Mouse (Mus musculus) stomach, embryonic 14.5 days (tissue): ENCODE results near the gene Lpar3. TPM values are rescaled to one million over a fixed set of nuclear protein-coding genes. Genes with fewer than 3 reads are reported as not detected.

Experiments used
- ATAC-seq: fragments of 200-750 bp; cut with Nextera tagmentation; 2 replicates; pipeline ENCODE4 v1.8.0; 2017; ENCODE audit warnings: low read depth, moderate TSS enrichment; ENCODE audit not compliant: insufficient number of reproducible peaks, insufficient read depth, low FRiP score
- H3K27ac ChIP-seq: fragments of 300-500 bp; sonication (generic); 2 replicates; pipeline ENCODE4 v1.5.1; 2014; ENCODE audit warnings: mild to moderate bottlenecking, low read length, moderate library complexity, mixed read lengths
- H3K27me3 ChIP-seq: fragments of 300-500 bp; sonication (generic); 2 replicates; pipeline ENCODE4 v1.6.1; 2014; ENCODE audit warnings: low read length, control low read depth, mixed read lengths; ENCODE audit not compliant: control insufficient read depth, insufficient read depth
- H3K36me3 ChIP-seq: fragments of 300-500 bp; sonication (generic); 2 replicates; pipeline ENCODE4 v1.6.1; 2014; ENCODE audit warnings: mild to moderate bottlenecking, control low read depth, low read length, moderate library complexity, mixed read lengths; ENCODE audit not compliant: control insufficient read depth, insufficient read depth
- H3K4me1 ChIP-seq: fragments of 300-500 bp; sonication (generic); 2 replicates; pipeline ENCODE4 v1.6.1; 2014; ENCODE audit warnings: low read length, control low read depth, mixed read lengths; ENCODE audit not compliant: control insufficient read depth, insufficient read depth
- H3K4me2 ChIP-seq: fragments of 300-500 bp; sonication (generic); replicated peaks from 2 replicates; pipeline ENCODE4 v1.6.1; 2014; ENCODE audit warnings: low read depth, low read length, control low read depth
- H3K4me3 ChIP-seq: fragments of 300-500 bp; sonication (generic); 2 replicates; pipeline ENCODE4 v1.5.1; 2014; ENCODE audit warnings: low read depth, low read length, control low read depth
- H3K9ac ChIP-seq: fragments of 300-500 bp; sonication (generic); replicated peaks from 2 replicates; pipeline ENCODE4 v1.6.1; 2014; ENCODE audit warnings: low read depth, mild to moderate bottlenecking, control low read depth, low read length, moderate library complexity, mixed read lengths
- H3K9me3 ChIP-seq: fragments of 300-500 bp; sonication (generic); 2 replicates; pipeline ENCODE4 v1.6.1; 2016; ENCODE audit warnings: low read depth, low read length, control low read depth; ENCODE audit not compliant: control insufficient read depth
- WGBS: fragments of 180-500 bp; shearing (Covaris S2); extraction: QIAGEN DNeasy Blood & Tissue Kit; methylation state at CpG from one replicate; pipeline ENCODE4 v1.1.7; 2014; 5-methylcytosine and 5-hydroxymethylcytosine counted together
- polyA plus RNA-seq: library from polyadenylated mRNA; unstranded; fragments of >200 nt; fragmentation: Nextera tagmentation; extraction: Ambion mirVana; gene quantifications from 2 replicates; pipeline ENCODE4 v1.2.1, GENCODE M21; 2014

The Lpar3 gene
- 0.78 and 1.2 TPM in 2 replicates for polyA plus RNA-seq

DNA sequence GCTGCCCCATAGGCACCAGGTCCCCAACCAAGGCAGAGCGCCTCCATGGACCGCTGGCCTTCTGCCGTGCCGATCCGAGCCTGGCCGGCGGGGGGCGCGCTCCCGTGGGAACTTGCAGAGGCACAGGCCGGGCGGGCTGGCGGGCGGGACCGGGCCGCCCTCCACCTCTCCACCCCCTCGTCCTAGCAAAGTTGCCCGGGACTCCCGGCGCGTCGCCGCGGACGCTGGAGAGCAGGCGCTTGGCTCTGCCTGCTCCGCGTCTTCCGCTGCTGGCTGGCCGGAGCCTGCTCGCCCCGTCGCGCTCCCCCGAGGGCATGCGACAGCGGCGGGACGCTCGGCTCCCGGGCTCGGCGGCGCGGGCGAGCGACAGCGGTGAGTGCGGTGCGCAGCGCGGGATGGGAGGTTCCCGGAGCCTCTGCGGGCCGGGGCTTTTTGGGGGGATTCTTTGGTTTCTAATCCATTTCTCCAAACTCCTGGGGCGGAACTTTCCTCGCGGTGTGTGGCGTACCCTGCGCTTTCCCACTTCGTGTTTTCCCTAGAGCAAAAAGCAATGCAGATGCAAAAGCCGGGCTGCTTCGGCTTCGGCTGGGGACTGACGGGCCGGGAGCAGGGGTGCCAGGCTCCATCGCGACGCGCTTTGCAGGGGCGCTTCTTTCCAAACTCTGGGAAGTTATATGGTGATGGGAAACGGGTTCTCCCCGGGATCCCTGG lies at the start of gene Lpar3:
Gene Lpar3, plus strand, starts transcription at position 188 of the 711 bp plus-strand sequence.
- peak; percentile 81 for ATAC-seq
- Histone ChIP-seq H3K4me1 (no peaks in the 10 kb centered on the region), H3K27me3 (no peaks in the 10 kb centered on the region), H3K4me3 (peak within 1 kb of the TSS; percentile 45), H3K4me2 (peak within 1 kb of the TSS; percentile 78), H3K9ac (no peak within 1 kb of the TSS; the same call in 1 of the 2 replicates), H3K36me3 (no peaks in the 10 kb centered on the region), H3K9me3 (no peaks in the 10 kb centered on the region), H3K27ac (no peak within 1 kb of the TSS)
- WGBS, result under 1% methylated on average over 71 of the region's 73 CpGs

DNA sequence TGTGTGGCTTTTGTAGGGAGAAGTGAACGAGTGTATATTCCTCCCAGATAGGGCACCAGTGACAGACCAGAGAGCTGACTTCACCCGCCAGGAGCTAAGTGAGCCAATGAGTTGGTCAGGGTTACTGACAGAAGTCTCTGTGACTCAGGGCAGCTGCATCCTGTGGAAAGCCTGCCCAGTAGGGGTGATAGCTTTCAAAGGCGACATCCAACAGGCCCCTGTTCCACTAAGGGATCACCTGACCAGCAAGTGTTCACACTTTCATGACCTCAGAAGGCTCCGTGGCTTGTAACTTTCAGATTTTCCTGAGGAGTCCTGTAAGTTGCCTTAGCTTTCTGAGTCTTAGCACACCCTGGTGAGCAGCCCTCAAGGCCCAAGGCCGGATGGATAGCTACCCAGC lies 47.7 kb upstream of the Lpar3 start:
- Histone ChIP-seq H3K9me3 (0 out of 2 replicates have a peak, but pooled peaks cover 3% of the 10 kb centered on the region), H3K4me3 (no peak overlapping the region), H3K9ac (no peak overlapping the region), H3K27me3 (no peaks in the 10 kb centered on the region), H3K36me3 (no peaks in the 10 kb centered on the region), H3K4me1 (no peaks in the 10 kb centered on the region), H3K4me2 (no peak overlapping the region), H3K27ac (no peak overlapping the region)
- ATAC-seq, result no peak
- 74% methylated on average over 5 of the region's 5 CpGs for whole genome bisulfite sequencing

DNA sequence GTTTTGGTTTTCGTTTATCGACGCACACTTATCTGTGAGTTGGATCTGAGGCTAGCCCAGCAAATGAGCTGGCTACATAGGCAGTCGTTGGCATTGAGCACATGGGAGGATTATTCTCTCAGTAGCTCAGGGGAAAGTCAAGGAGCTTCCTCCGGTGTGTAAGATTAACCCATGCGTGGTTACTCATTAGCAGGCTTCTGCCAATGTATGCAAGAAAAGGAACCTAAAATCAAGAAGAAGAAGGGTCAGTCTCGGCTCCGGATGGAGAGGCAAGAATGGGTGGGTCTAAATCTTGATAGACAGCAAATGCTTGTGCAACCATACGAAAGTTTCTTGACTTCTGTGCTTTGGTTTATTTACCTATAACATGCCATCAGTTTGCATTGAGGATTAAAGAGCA lies 46.5 kb upstream of the Lpar3 start:
- H3K27ac ChIP-seq, result no peak overlapping the region
- 0 out of 2 replicates have a peak, but pooled peaks cover 3% of the 10 kb centered on the region for H3K9me3 ChIP-seq
- no peak overlapping the region for H3K9ac ChIP-seq
- H3K4me3 ChIP-seq, result no peak overlapping the region
- ATAC-seq, result no peak
- 0 out of 2 replicates have a peak, but pooled peaks cover 3% of the 10 kb centered on the region for H3K4me1 ChIP-seq
- 82% methylated on average over 9 of the region's 9 CpGs for WGBS
- H3K36me3 ChIP-seq, result no peaks in the 10 kb centered on the region
- H3K27me3 ChIP-seq, result no peaks in the 10 kb centered on the region
- no peak overlapping the region for H3K4me2 ChIP-seq

DNA sequence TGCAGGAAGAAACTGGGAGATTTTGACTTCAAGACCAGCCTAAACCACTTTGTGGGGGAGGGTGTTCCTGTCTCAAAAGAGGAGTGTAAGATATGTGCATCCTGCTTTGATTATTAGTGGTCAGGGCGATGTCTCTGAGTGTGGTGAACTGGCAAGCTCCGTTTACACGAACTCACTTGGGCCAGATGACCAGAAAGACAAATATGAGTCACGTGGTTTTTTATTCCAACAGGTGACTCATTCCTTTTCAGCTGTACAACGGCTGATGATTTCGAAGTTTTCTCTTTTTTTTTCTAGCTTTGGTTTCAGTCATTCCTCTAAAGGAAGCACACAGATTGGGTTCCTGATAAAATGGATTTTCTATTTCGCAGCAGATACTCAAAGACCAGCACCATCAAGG lies 43.5 kb upstream of the Lpar3 start:
- Histone ChIP-seq H3K4me3 (no peak overlapping the region), H3K27ac (no peak overlapping the region), H3K27me3 (no peaks in the 10 kb centered on the region), H3K9me3 (no peaks in the 10 kb centered on the region), H3K4me1 (0 out of 2 replicates have a peak, but pooled peaks cover 7% of the 10 kb centered on the region), H3K36me3 (no peaks in the 10 kb centered on the region), H3K9ac (no peak overlapping the region), H3K4me2 (peak overlapping the region; percentile 48)
- ATAC-seq, result no peak
- 64% methylated on average over 7 of the region's 7 CpGs for WGBS

DNA sequence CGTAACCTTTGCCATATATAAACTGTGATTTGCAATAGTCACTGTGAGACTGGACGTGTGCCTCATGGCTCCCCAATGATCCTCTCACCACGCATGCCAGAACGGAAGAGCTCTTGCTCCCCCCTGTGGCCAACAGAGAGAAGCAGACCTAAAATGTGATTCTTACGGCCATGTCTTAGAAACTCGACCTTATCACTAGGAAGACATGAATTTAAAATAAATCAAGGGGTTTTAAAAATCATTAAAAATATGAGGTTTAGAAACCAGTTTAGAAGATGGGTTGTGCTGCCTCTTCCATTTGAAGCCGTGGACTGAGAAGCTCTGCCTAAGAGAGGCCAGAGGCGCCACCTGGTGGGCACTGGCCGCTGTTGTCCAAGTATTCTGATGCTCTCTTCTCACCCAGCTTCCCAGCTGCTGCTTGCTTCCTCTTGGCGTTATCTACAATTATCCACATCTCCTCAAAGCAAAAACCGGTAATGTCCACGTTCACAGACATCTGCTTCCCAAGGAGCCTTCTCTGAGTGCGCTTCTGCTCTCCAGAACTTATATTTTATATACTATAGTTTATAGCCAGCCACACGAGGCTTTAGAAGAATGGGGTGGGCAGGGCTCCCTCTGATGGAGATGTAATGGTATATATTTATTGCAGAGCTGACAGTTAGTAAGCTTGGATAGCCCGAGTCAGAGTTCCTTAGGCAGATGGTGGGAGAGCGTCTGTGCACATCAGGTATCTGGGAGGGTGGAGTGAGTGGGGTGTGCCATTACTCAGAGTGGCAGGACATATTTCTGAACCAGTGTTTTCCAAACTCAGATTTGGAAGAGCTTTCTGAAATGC lies 42.8 kb upstream of the Lpar3 start:
- Histone ChIP-seq H3K9me3 (no peaks in the 10 kb centered on the region), H3K9ac (no peak overlapping the region), H3K4me1 (0 out of 2 replicates have a peak, but pooled peaks cover 7% of the 10 kb centered on the region), H3K27ac (no peak overlapping the region), H3K4me2 (peak overlapping the region; percentile 48), H3K4me3 (peak overlapping the region; percentile 10), H3K27me3 (no peaks in the 10 kb centered on the region), H3K36me3 (no peaks in the 10 kb centered on the region)
- WGBS, result 3% methylated on average over 16 of the region's 16 CpGs
- peak; percentile 62; the same call in 1 of the 2 replicates for ATAC-seq

DNA sequence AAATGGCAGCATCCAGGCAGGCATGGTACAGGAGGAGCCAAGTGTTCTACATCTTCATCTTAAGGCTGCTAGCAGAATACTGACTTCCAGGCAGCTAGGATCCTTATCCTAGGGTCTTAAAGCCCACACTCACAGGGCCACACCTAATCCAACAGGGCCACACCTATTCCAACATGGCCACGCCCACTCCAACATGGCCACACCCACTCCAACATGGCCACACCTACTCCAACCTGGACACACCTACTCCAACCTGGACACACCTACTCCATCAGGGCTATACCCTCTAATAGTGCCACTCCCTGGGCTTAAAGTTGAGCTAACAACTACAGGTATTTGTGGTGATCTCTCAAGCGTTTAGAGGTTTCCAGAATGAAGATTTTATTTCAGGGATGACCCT lies 40.4 kb upstream of the Lpar3 start:
- Histone ChIP-seq H3K9me3 (no peaks in the 10 kb centered on the region), H3K4me2 (no peak overlapping the region), H3K4me3 (no peak overlapping the region), H3K4me1 (0 out of 2 replicates have a peak, but pooled peaks cover 7% of the 10 kb centered on the region), H3K9ac (no peak overlapping the region), H3K27me3 (no peaks in the 10 kb centered on the region), H3K27ac (no peak overlapping the region), H3K36me3 (no peaks in the 10 kb centered on the region)
- 43% methylated on average over 2 of the region's 2 CpGs for WGBS
- ATAC-seq, result no peak

DNA sequence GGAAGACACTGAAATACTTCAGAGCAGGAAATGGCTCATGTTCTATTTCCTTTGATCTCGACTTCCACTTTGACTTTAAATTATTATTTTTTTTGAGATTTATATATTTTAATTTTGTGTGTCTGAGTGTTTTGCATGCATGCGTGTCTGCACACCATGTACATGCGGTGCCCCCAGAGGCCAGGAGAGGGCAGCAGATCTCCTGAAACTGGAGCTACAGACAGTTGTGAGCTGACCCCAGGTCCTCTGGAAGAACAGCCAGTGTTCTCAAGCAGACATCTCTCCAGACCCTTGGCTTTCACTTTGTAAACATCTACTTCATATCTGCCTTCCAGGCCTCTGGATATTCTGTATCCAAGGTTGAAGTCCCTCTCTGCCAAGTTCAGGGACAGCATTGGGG lies 39.8 kb upstream of the Lpar3 start:
- no peak overlapping the region for H3K27ac ChIP-seq
- H3K4me2 ChIP-seq, result no peak overlapping the region
- no peak for ATAC-seq
- no peaks in the 10 kb centered on the region for H3K36me3 ChIP-seq
- H3K9me3 ChIP-seq, result no peaks in the 10 kb centered on the region
- H3K27me3 ChIP-seq, result no peaks in the 10 kb centered on the region
- 37% methylated on average over 3 of the region's 3 CpGs for WGBS
- no peak overlapping the region for H3K4me3 ChIP-seq
- 0 out of 2 replicates have a peak, but pooled peaks cover 7% of the 10 kb centered on the region for H3K4me1 ChIP-seq
- H3K9ac ChIP-seq, result no peak overlapping the region

DNA sequence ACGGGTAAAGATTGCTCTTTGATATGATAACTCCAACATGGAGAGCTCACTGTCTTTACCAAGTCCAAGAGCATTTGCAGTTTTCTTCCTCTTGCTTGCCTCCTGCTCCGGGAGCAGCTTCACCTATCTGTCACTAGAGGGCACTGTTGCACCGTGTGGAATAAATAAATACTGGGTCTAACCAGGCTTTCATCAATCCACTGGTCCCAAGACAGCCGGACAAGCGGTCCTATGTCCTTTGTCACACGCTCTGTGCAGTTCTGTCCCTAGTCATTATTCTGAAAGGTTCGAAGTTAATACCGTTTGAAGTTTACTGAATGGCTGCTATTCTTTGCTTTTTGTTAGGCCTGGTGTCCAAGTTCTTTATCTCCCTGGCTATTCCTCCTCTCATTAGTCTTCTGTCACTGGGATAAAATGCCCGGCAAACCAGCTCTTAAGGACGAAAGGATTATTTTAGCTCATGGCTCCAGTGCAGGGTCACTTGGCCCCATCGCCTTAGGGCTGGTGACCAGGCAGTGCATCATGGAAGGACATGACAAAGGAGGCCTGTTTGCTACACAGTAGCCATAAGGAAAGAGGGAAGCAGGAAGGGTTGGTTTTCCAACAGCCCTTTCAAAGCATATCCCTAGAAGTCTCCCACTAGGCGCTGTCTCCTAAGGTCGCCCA lies 35.6 kb upstream of the Lpar3 start:
- peak; percentile 66; the same call in 1 of the 2 replicates for ATAC-seq
- 20% methylated on average over 13 of the region's 13 CpGs for WGBS

More for the DNA sequence above, 35.6 kb upstream of the Lpar3 start:
- Histone ChIP-seq H3K9me3 (no peaks in the 10 kb centered on the region), H3K4me2 (no peak overlapping the region), H3K9ac (no peak overlapping the region), H3K4me1 (no peaks in the 10 kb centered on the region), H3K36me3 (no peaks in the 10 kb centered on the region), H3K27me3 (no peaks in the 10 kb centered on the region), H3K27ac (no peak overlapping the region), H3K4me3 (no peak overlapping the region)
